Mouse (Mus musculus) spleen, postnatal 14 days (tissue): ENCODE measurements around the gene Gm5415.
"Not testable (repeated sequence)": the region's sequence is repeated elsewhere in the genome, so short reads cannot be mapped to it uniquely, and the experiment has no call there.

Experiments
- DNase-seq, 2 experiments: peaks; one replicate each; pipeline ENCODE4 v3.0.0; 2021 to 2022; ENCODE audit warnings: low spot score in 2 of 2

The Gm5415 gene

DNA sequence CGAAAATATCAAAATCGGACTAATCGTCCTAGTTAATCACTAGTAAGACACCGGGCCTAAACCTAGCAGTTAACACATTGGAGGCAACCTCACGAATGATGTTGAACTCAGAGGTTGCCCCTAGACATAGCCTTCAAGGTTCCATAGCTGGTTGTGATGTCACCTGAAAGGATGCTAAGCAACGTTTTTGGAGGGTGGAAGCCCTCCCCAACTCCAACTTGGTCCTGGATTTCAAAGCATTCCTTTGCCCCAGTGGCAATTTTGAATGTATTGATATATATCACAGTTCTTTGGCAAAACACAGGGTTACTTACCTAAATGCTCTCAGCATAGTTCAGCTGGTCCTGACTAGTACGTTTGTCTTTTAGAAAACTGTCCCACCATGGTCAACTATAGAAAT lies at the start of gene Gm5415:
Gene Gm5415 (minus strand): TSS at position 101 of the 400 bp plus-strand sequence.
- not testable (repeated sequence) for DNase-seq

DNA sequence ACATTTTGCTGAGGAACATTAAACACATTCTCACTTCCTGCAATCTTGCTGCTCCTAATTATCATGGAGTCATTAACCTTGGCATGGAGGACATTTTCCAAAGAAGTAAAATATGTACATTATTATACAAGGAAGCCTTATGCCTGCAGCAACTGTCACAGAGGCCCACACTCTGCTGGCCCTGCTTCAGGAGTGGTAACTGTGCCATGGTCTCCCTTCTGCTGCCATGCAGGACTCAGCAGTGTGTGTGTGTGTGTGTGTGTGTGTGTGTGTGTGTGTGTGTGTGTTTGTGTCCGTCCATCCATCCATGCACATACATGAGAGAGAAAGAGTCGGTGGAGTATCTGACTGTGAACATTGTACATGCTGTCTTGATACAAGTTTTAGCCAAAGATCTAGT lies 21.8 kb upstream of the Gm5415 start:
- no peak for DNase-seq

- no peak for DNase-seq
Measured at GRCm38 (mm10) chr1:32553925-32554324, 6.8 kb upstream of the Gm5415 start.

GRCm38 (mm10) chr1:32553459-32553858 lies 6.4 kb upstream of the Gm5415 start:
- DNase-seq: no peak

- no peak for DNase-seq
Measured at GRCm38 (mm10) chr1:32503381-32503780, 43.7 kb downstream of the Gm5415 start.
